Comparison of ENCODE assay signal across 23 mouse cellular contexts in the genomic region with DNA sequence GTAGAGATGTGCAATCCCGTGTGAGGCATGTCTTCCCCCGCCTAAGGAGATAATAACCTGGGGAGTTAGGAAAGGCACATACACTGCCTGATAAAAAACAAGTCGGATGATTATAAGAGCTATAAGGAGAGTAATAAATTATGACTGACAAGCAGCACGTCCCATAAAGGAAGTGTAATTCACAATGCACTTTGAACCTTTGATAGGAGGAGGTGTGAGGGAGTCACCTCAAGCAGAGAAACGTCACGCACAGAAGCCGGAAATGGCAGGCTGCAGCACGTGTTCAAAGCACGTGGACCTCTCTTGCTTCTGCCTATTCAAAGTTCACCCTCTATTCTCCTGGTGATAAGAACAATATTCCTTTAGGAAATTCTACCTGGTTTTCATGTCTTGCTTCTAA.
DNase-seq lines count a peak whose midpoint lies in the region; ATAC-seq and TF ChIP-seq lines count a peak whose summit lies in the region.
"Had no signal": no experiment of that assay in that cellular context is flagged by ENCODE, and none has a peak within 500 bp of the region (broad histone marks: within the 10 kb centered on the region; RNA-seq: fewer than 3 reads in every experiment).

No protein-coding gene starts in this region.

- no peak overlapping the region for H3K4me2 ChIP-seq in intestine, postnatal 0 days (replicated peaks; ENCODE audit: low read depth)
- H3K4me2 ChIP-seq in stomach, embryonic 16.5 days (ENCODE audit: low read depth, low read length) = no peak overlapping the region
- H3K4me2 ChIP-seq: embryonic facial prominence, embryonic 12.5 days; forebrain, embryonic 15.5 days; hindbrain, embryonic 13.5 days had no signal

- H3K27ac ChIP-seq in intestine, postnatal 0 days (ENCODE audit: low read depth, low read length) = no peak overlapping the region
- H3K27ac ChIP-seq in stomach, embryonic 16.5 days (ENCODE audit: low read length) = no peak overlapping the region
- H3K27ac ChIP-seq: embryonic facial prominence, embryonic 12.5 days; forebrain, embryonic 15.5 days; heart, embryonic 10.5 days; hindbrain, embryonic 13.5 days; hindbrain, postnatal 0 days had no signal

- ATAC-seq in activated CD4-positive, CD25-positive, alpha-beta regulatory T cell, adult 4 months = peak; percentile 28
- ATAC-seq in intestine, postnatal 0 days = peak; percentile 99
- peak; percentile 62; the same call in 1 of the 2 replicates for ATAC-seq in stomach, embryonic 16.5 days (ENCODE audit: insufficient read depth, low FRiP score)
- no peak for ATAC-seq in frontal cortex, adult (ENCODE audit: low TSS enrichment)
- ATAC-seq: forebrain, embryonic 15.5 days; hindbrain, postnatal 0 days had no signal

- no peak overlapping the region for H3K4me3 ChIP-seq in intestine, postnatal 0 days (ENCODE audit: low read depth, low read length)
- no peak overlapping the region for H3K4me3 ChIP-seq in stomach, embryonic 16.5 days (replicated peaks; ENCODE audit: low read length)
- H3K4me3 ChIP-seq: embryonic facial prominence, embryonic 12.5 days; forebrain, embryonic 15.5 days; heart, embryonic 10.5 days; hindbrain, embryonic 13.5 days had no signal

- peaks cover 5% of the 10 kb centered on the region; the same call in 1 of the 2 replicates for H3K27me3 ChIP-seq in intestine, postnatal 0 days (replicated peaks; ENCODE audit: control insufficient read depth, insufficient read depth, low read length)
- H3K27me3 ChIP-seq in stomach, embryonic 16.5 days (ENCODE audit: control insufficient read depth, insufficient read depth, low read length) = no peaks in the 10 kb centered on the region
- H3K27me3 ChIP-seq: embryonic facial prominence, embryonic 12.5 days; forebrain, embryonic 15.5 days; hindbrain, embryonic 13.5 days had no signal

- H3K4me1 ChIP-seq in intestine, postnatal 0 days (replicated peaks; ENCODE audit: control insufficient read depth, insufficient read depth, low read length) = no peaks in the 10 kb centered on the region
- H3K4me1 ChIP-seq in stomach, embryonic 16.5 days (ENCODE audit: control insufficient read depth, insufficient read depth, low read length) = no peaks in the 10 kb centered on the region
- H3K4me1 ChIP-seq: embryonic facial prominence, embryonic 12.5 days; forebrain, embryonic 15.5 days had no signal

- 20% methylated on average over 9 of the region's 9 CpGs for WGBS in intestine, postnatal 0 days
- whole genome bisulfite sequencing in stomach, embryonic 16.5 days = 36% methylated on average over 9 of the region's 9 CpGs

- H3K9ac ChIP-seq in intestine, postnatal 0 days (ENCODE audit: low read depth, low read length) = no peak overlapping the region
- H3K9ac ChIP-seq in stomach, embryonic 16.5 days (ENCODE audit: low read length) = no peak overlapping the region
- H3K9ac ChIP-seq: embryonic facial prominence, embryonic 12.5 days; forebrain, embryonic 15.5 days; hindbrain, embryonic 13.5 days had no signal

- DNase-seq in kidney, adult 9 months = peak; percentile 13
- DNase-seq in kidney, postnatal 25 days = no peak
- DNase-seq in natural killer cell, adult 2 months (ENCODE audit: low spot score in 2 of 2) = no peak
- DNase-seq in thymus, adult 18-20 months = no peak
- DNase-seq: adrenal gland, adult 8-10 months; adrenal gland, postnatal 36 days; B cell, adult 2 months; cerebellum, adult 11 months; cerebellum, adult 9-10 months; cerebellum, postnatal 25 days; gastrocnemius, postnatal 10 days; heart, adult 18-20 months; heart, postnatal 10 days; heart, postnatal 4 days had no signal

- no peak for TF ChIP-seq CTCF in intestine, postnatal 0 days (IDR thresholded peaks at IDR 0.05; ENCODE audit: low read depth)

- H3K9me3 ChIP-seq in intestine, postnatal 0 days (ENCODE audit: control insufficient read depth) = no peaks in the 10 kb centered on the region
- no peaks in the 10 kb centered on the region for H3K9me3 ChIP-seq in stomach, embryonic 16.5 days (replicated peaks; ENCODE audit: control insufficient read depth, low read length)
- H3K9me3 ChIP-seq: embryonic facial prominence, embryonic 12.5 days; forebrain, embryonic 15.5 days; heart, embryonic 10.5 days had no signal

- H3K36me3 ChIP-seq in intestine, postnatal 0 days (ENCODE audit: control insufficient read depth, insufficient read depth) = no peaks in the 10 kb centered on the region
- H3K36me3 ChIP-seq in stomach, embryonic 16.5 days (ENCODE audit: control insufficient read depth, insufficient read depth, low read length) = no peaks in the 10 kb centered on the region
- H3K36me3 ChIP-seq: embryonic facial prominence, embryonic 12.5 days; forebrain, embryonic 15.5 days; heart, embryonic 10.5 days; hindbrain, embryonic 13.5 days had no signal
